Mouse (Mus musculus) kidney, postnatal 25 days (tissue): ENCODE data around the gene Gdf5.

ENCODE experiments used
- DNase-seq, 2 experiments: peaks; one replicate each; pipeline ENCODE4 v3.0.0; 2021; ENCODE audit warnings: mixed read lengths in 2 of 2

Gdf5 gene

GRCm38 (mm10) chr2:155945124-155945523 is at the start of gene Gdf5:
TSS of gene Gdf5 (minus strand) at chr2:155945367.
- DNase-seq: no peak

- peak; percentile 77 to 92 for DNase-seq
These were observed 46.7 kb upstream of the Gdf5 start for GRCm38 (mm10) chr2:155991863-155992321.

GRCm38 (mm10) chr2:155991151-155991550 is 46.0 kb upstream of the Gdf5 start:
- no peak for DNase-seq

GRCm38 (mm10) chr2:155989085-155989484 is 43.9 kb upstream of the Gdf5 start:
- DNase-seq: no peak

GRCm38 (mm10) chr2:155987131-155987530 is 42.0 kb upstream of the Gdf5 start:
- no peak for DNase-seq

- DNase-seq: no peak
These were observed 40.6 kb upstream of the Gdf5 start for GRCm38 (mm10) chr2:155985776-155986175.

- DNase-seq: peak; percentile 48 to 62
These were observed 34.3 kb upstream of the Gdf5 start for GRCm38 (mm10) chr2:155979328-155979991.

- no peak for DNase-seq
These were observed 29.0 kb upstream of the Gdf5 start for GRCm38 (mm10) chr2:155974087-155974731.

GRCm38 (mm10) chr2:155973348-155973747 is 28.2 kb upstream of the Gdf5 start:
- no peak for DNase-seq

GRCm38 (mm10) chr2:155962991-155963390 is 17.8 kb upstream of the Gdf5 start:
- DNase-seq: peak in 1 of 2 experiments; percentile 21

- DNase-seq: no peak
These were observed 16.7 kb upstream of the Gdf5 start for GRCm38 (mm10) chr2:155961862-155962261.

- peak; percentile 55 to 76 for DNase-seq
These were observed 14.8 kb upstream of the Gdf5 start for GRCm38 (mm10) chr2:155959981-155960380.

- peak; percentile 91 to 96 for DNase-seq
These were observed 11.2 kb upstream of the Gdf5 start, which contains the start of gene Cep250 for GRCm38 (mm10) chr2:155956134-155957059. TSS of gene Cep250 (plus strand) at chr2:155956458.

GRCm38 (mm10) chr2:155952006-155952405 is 6.8 kb upstream of the Gdf5 start:
- peak; percentile 83 to 88 for DNase-seq

GRCm38 (mm10) chr2:155949362-155949761 is 4.2 kb upstream of the Gdf5 start:
- no peak for DNase-seq

- peak in 1 of 2 experiments; percentile 10 for DNase-seq
These were observed 2.3 kb upstream of the Gdf5 start for GRCm38 (mm10) chr2:155947390-155948002.

GRCm38 (mm10) chr2:155946499-155946898 is 1.3 kb upstream of the Gdf5 start:
- DNase-seq: no peak

- DNase-seq: peak; percentile 60 to 67
These were observed 902 bp upstream of the Gdf5 start for GRCm38 (mm10) chr2:155946069-155946468.

- no peak for DNase-seq
These were observed 413 bp upstream of the Gdf5 start for GRCm38 (mm10) chr2:155945580-155945979.

GRCm38 (mm10) chr2:155944685-155945084 is 482 bp downstream of the Gdf5 start:
- no peak for DNase-seq

GRCm38 (mm10) chr2:155943463-155943862 is 1.7 kb downstream of the Gdf5 start:
- DNase-seq: no peak

- DNase-seq: peak in 1 of 2 experiments; percentile 21
These were observed 3.3 kb downstream of the Gdf5 start for GRCm38 (mm10) chr2:155941697-155942442.
